Mouse (Mus musculus): ENCODE results near the gene Olfr1380. TPM values are rescaled to one million over a fixed set of nuclear protein-coding genes. Genes with fewer than 3 reads are reported as not detected.

Gene Olfr1380
- polyA plus RNA-seq (2014; fragmentation: Illumina TruSeq; extraction: RNeasy Lipid Tissue Mini Kit (QIAGEN cat#74804); ENCODE audit: low read depth, low replicate concordance), result not detected

DNA sequence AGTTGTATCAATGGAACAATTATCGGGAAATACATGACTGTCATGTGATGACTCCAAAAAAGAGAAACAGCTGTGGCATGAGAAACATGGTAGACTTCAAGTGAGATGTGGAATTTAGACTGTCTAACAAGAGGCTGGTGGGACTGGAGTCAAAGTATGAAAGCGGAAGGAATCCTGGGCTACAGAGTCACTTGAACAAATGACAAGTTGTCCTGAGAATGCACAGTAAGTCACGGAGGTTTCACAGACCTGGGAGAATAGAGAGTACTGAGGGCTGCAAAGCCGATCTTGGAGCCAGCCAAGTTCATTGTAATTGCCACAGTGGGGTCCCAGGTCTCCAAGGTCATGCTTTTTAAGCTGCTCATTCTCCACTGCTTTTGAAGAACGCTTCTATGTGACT lies at the start of gene Olfr1380:
Gene Olfr1380 (plus strand): TSS at position 301 of the 400 bp plus-strand sequence.

DNA sequence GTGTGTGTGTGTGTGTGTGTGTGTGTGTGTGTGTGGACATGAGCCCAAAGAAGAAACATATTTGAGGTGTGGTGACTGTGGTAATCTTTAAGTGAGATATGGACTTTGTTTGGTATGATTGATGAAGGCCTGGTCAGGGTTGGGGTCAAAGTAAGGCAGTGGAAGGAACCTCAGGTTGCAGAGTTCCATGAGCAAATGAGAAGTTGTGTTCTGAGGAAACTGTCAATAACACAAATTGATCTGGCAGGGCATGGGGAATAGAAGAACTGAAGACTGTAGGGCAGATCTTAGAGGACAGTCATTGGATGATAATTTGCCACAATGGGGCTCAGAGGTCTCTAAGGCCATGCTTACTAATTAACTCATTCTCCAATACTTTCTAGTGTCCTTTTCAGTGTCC lies 37.3 kb upstream of the Olfr1380 start, which contains the start of gene Olfr1383:
Gene Olfr1383 (plus strand): TSS at position 301 of the 400 bp plus-strand sequence.

GRCm38 (mm10) chr11:49527947-49528346 lies 28.7 kb upstream of the Olfr1380 start, which contains the start of gene Olfr1382:
Gene Olfr1382, plus strand, starts transcription at chr11:49528247.

DNA sequence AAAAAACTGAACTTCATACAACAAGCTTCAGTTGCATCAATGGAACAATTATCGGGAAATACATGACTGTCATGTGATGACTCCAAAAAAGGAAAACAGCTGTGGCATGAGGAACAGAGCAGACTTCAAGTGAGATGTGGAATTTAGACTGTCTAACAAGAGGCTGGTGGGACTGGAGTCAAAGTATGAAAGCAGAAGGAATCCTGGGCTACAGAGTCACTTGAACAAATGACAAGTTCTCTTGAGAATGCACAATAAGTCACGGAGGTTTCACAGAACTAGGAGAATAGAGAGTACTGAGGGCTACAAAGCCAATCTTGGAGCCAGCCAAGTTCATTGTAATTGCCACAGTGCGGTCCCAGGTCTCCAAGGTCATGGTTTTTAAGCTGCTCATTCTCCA lies 13.5 kb upstream of the Olfr1380 start, which contains the start of gene Olfr1381:
Gene Olfr1381 (plus strand): TSS at position 301 of the 400 bp plus-strand sequence.

GRCm38 (mm10) chr11:49608938-49609867 lies 52.5 kb downstream of the Olfr1380 start, which contains the start of gene Flt4:
Gene Flt4, plus strand, starts transcription at chr11:49609263.

Other genes with a start within 250 kb of the Olfr1380 start
- gene Olfr1391, start 234.1 kb upstream of the Olfr1380 start, polyA plus RNA-seq (2014; fragmentation: Illumina TruSeq; extraction: RNeasy Lipid Tissue Mini Kit (QIAGEN cat#74804); ENCODE audit: low read depth, low replicate concordance), result not detected
- gene Olfr1390, start 221.7 kb upstream of the Olfr1380 start, polyA plus RNA-seq (2014; fragmentation: Illumina TruSeq; extraction: RNeasy Lipid Tissue Mini Kit (QIAGEN cat#74804); ENCODE audit: low read depth, low replicate concordance), result not detected
- not detected for gene Olfr1389, start 133.8 kb upstream of the Olfr1380 start, polyA plus RNA-seq (2014; fragmentation: Illumina TruSeq; extraction: RNeasy Lipid Tissue Mini Kit (QIAGEN cat#74804); ENCODE audit: low read depth, low replicate concordance)
- gene Olfr1388, start 120.3 kb upstream of the Olfr1380 start, polyA plus RNA-seq (2014; fragmentation: Illumina TruSeq; extraction: RNeasy Lipid Tissue Mini Kit (QIAGEN cat#74804); ENCODE audit: low read depth, low replicate concordance), result not detected
- gene Olfr1387, start 101.5 kb upstream of the Olfr1380 start, polyA plus RNA-seq (2014; fragmentation: Illumina TruSeq; extraction: RNeasy Lipid Tissue Mini Kit (QIAGEN cat#74804); ENCODE audit: low read depth, low replicate concordance), result not detected
- gene Olfr1386, start 91.8 kb upstream of the Olfr1380 start, polyA plus RNA-seq (2014; fragmentation: Illumina TruSeq; extraction: RNeasy Lipid Tissue Mini Kit (QIAGEN cat#74804); ENCODE audit: low read depth, low replicate concordance), result not detected
- not detected for gene Olfr1385, start 67.8 kb upstream of the Olfr1380 start, polyA plus RNA-seq (2014; fragmentation: Illumina TruSeq; extraction: RNeasy Lipid Tissue Mini Kit (QIAGEN cat#74804); ENCODE audit: low read depth, low replicate concordance)
- gene Olfr1384, start 50.2 kb upstream of the Olfr1380 start, polyA plus RNA-seq (2014; fragmentation: Illumina TruSeq; extraction: RNeasy Lipid Tissue Mini Kit (QIAGEN cat#74804); ENCODE audit: low read depth, low replicate concordance), result not detected
- not detected for gene Olfr1383, start 37.2 kb upstream of the Olfr1380 start, polyA plus RNA-seq (2014; fragmentation: Illumina TruSeq; extraction: RNeasy Lipid Tissue Mini Kit (QIAGEN cat#74804); ENCODE audit: low read depth, low replicate concordance)
- gene Olfr1382, start 28.6 kb upstream of the Olfr1380 start, polyA plus RNA-seq (2014; fragmentation: Illumina TruSeq; extraction: RNeasy Lipid Tissue Mini Kit (QIAGEN cat#74804); ENCODE audit: low read depth, low replicate concordance), result not detected
- gene Olfr1381, start 13.4 kb upstream of the Olfr1380 start, polyA plus RNA-seq (2014; fragmentation: Illumina TruSeq; extraction: RNeasy Lipid Tissue Mini Kit (QIAGEN cat#74804); ENCODE audit: low read depth, low replicate concordance), result not detected
- 1.3 TPM for gene Flt4, start 52.4 kb downstream of the Olfr1380 start, polyA plus RNA-seq (2014; fragmentation: Illumina TruSeq; extraction: RNeasy Lipid Tissue Mini Kit (QIAGEN cat#74804); ENCODE audit: low read depth, low replicate concordance)
- not detected for gene Scgb3a1, start 106.7 kb downstream of the Olfr1380 start, polyA plus RNA-seq (2014; fragmentation: Illumina TruSeq; extraction: RNeasy Lipid Tissue Mini Kit (QIAGEN cat#74804); ENCODE audit: low read depth, low replicate concordance)
- gene Cnot6, start 155.8 kb downstream of the Olfr1380 start, polyA plus RNA-seq (2014; fragmentation: Illumina TruSeq; extraction: RNeasy Lipid Tissue Mini Kit (QIAGEN cat#74804); ENCODE audit: low read depth, low replicate concordance), result 163 TPM
- 1.9 TPM for gene Gfpt2, start 237.3 kb downstream of the Olfr1380 start, polyA plus RNA-seq (2014; fragmentation: Illumina TruSeq; extraction: RNeasy Lipid Tissue Mini Kit (QIAGEN cat#74804); ENCODE audit: low read depth, low replicate concordance)